Mouse (Mus musculus) heart, embryonic 14.5 days (tissue): Measurements from ENCODE around the gene Ankfy1. TPM values are rescaled to one million over a fixed set of nuclear protein-coding genes. Genes with fewer than 3 reads are reported as not detected.

Source experiments
- ATAC-seq: fragments of 200-750 bp; cut with Nextera tagmentation; 2 replicates; pipeline ENCODE4 v1.8.0; 2017; ENCODE audit warnings: low read depth, moderate TSS enrichment; ENCODE audit not compliant: insufficient number of reproducible peaks, insufficient read depth, low FRiP score
- H3K27ac ChIP-seq, 2 experiments: fragments of 200-500 bp in 1 of 2; fragments of 300-500 bp in 1 of 2; sonication (generic) in 1 of 2; replicated peaks in 1 of 2; 2 replicates each; pipeline ENCODE4 v1.5.1; 2012 to 2014; ENCODE audit warnings: low read depth in 2 of 2, low read length in 2 of 2, control low read depth in 1 of 2, mild to moderate bottlenecking in 1 of 2, mixed read lengths in 1 of 2; ENCODE audit not compliant: control insufficient read depth in 1 of 2, insufficient read depth in 1 of 2
- H3K27me3 ChIP-seq: fragments of 300-500 bp; sonication (generic); 2 replicates; pipeline ENCODE4 v1.6.1; 2014; ENCODE audit warnings: mild to moderate bottlenecking, low read length, control low read depth; ENCODE audit not compliant: control insufficient read depth, insufficient read depth
- H3K36me3 ChIP-seq: fragments of 300-500 bp; sonication (generic); 2 replicates; pipeline ENCODE4 v1.6.1; 2014; ENCODE audit warnings: mild to moderate bottlenecking, control low read depth, low read length, mixed read lengths; ENCODE audit not compliant: control insufficient read depth, insufficient read depth
- H3K4me1 ChIP-seq, 2 experiments: fragments of 200-500 bp in 1 of 2; fragments of 300-500 bp in 1 of 2; sonication (generic) in 1 of 2; 2 replicates each; pipeline ENCODE4 v1.6.1; 2012 to 2014; ENCODE audit warnings: low read length in 2 of 2, control low read depth in 1 of 2, mixed read lengths in 1 of 2; ENCODE audit not compliant: control insufficient read depth in 2 of 2, insufficient read depth in 2 of 2
- H3K4me2 ChIP-seq: fragments of 300-500 bp; sonication (generic); 2 replicates; pipeline ENCODE4 v1.6.1; 2014; ENCODE audit warnings: mild to moderate bottlenecking, low read length
- H3K4me3 ChIP-seq, 2 experiments: fragments of 200-500 bp in 1 of 2; fragments of 300-500 bp in 1 of 2; sonication (generic) in 1 of 2; 2 replicates each; pipeline ENCODE4 v1.5.1; 2012 to 2014; ENCODE audit warnings: low read length in 2 of 2, mild to moderate bottlenecking in 2 of 2, control low read depth in 1 of 2, low read depth in 1 of 2, moderate library complexity in 1 of 2; ENCODE audit not compliant: control insufficient read depth in 1 of 2, insufficient read depth in 1 of 2
- H3K9ac ChIP-seq: fragments of 300-500 bp; sonication (generic); 2 replicates; pipeline ENCODE4 v1.6.1; 2014; ENCODE audit warnings: mild to moderate bottlenecking, low read length
- H3K9me3 ChIP-seq: fragments of 300-500 bp; sonication (generic); 2 replicates; pipeline ENCODE4 v1.6.1; 2016; ENCODE audit warnings: low read length, control low read depth; ENCODE audit not compliant: control insufficient read depth
- WGBS: fragments of 180-500 bp; shearing (Covaris S2); extraction: QIAGEN DNeasy Blood & Tissue Kit; methylation state at CpG from one replicate; pipeline ENCODE4 v1.1.7; 2014; 5-methylcytosine and 5-hydroxymethylcytosine counted together
- microRNA-seq: library from miRNA; unstranded; fragments of <30 nt; microRNA quantifications from one replicate; pipeline ENCODE4, GENCODE M21; 2016
- polyA plus RNA-seq: library from polyadenylated mRNA; unstranded; fragments of >200 nt; fragmentation: Nextera tagmentation; extraction: Ambion mirVana; gene quantifications from 2 replicates; pipeline ENCODE4 v1.2.1, GENCODE M21; 2014

Gene Ankfy1
- polyA plus RNA-seq, 1 experiment from 2014 or later = 25.6 TPM

DNA sequence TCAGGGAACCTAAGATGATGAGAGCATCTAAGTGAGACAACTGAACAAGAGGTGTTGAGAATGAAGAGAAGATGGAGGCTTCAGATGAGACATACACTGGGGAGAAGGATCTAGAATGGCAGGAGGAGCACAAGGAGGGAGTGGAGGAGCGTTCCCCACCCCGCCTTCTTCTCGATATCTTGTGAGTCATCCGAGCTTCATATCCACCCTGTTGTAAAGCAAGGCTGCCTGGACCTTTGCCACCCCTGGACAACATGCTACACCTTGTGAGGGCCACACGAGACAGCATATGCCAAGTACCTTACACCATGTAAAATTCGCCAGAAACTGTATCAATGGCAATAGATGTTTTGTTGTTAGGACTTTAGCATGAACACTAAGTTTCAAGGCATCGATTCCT is 131.2 kb downstream of the Ankfy1 start:
- H3K4me1 ChIP-seq = no peaks in the 10 kb centered on the region
- peaks cover 76% of the 10 kb centered on the region for H3K36me3 ChIP-seq
- no peak for ATAC-seq
- H3K27me3 ChIP-seq = no peaks in the 10 kb centered on the region
- H3K9me3 ChIP-seq = no peaks in the 10 kb centered on the region
- H3K4me3 ChIP-seq = no peak overlapping the region
- H3K27ac ChIP-seq = no peak overlapping the region
- H3K4me2 ChIP-seq = no peak overlapping the region
- H3K9ac ChIP-seq = no peak overlapping the region
- WGBS = 87% methylated on average over 7 of the region's 7 CpGs

Small RNA genes within 50 kb of the gene (microRNA-seq; reads per million reads assigned to microRNA genes)
- not detected for gene Gm25678

Other genes with a start within 250 kb of the Ankfy1 start
- gene Mybbp1a, start 248.7 kb upstream of the Ankfy1 start, polyA plus RNA-seq = 61.9 and 64.7 TPM in 2 replicates
- gene Spns2, start 200.1 kb upstream of the Ankfy1 start, polyA plus RNA-seq = 3.3 and 3.7 TPM in 2 replicates
- 0.09 TPM in 1 of 2 replicates, not detected in the other for gene Spns3, start 139.5 kb upstream of the Ankfy1 start, polyA plus RNA-seq
- 60.2 and 65.4 TPM in 2 replicates for gene Ube2g1, start 82.7 kb upstream of the Ankfy1 start, polyA plus RNA-seq
- 5.9 and 8.4 TPM in 2 replicates for gene Cyb5d2, start 106.1 kb downstream of the Ankfy1 start, polyA plus RNA-seq
- 9.8 and 9.9 TPM in 2 replicates for gene Zzef1, start 106.2 kb downstream of the Ankfy1 start, polyA plus RNA-seq